Mouse (Mus musculus) retina, embryonic 14.5 days (tissue): ENCODE results near the gene Pced1b.

Experiments used
- DNase-seq: peaks from one replicate; pipeline ENCODE4 v3.0.0-alpha.2; 2015; ENCODE audit warnings: low spot score

The Pced1b gene

GRCm38 (mm10) chr15:97287436-97288143 is 40.7 kb downstream of the Pced1b start:
- DNase-seq = no peak

DNA sequence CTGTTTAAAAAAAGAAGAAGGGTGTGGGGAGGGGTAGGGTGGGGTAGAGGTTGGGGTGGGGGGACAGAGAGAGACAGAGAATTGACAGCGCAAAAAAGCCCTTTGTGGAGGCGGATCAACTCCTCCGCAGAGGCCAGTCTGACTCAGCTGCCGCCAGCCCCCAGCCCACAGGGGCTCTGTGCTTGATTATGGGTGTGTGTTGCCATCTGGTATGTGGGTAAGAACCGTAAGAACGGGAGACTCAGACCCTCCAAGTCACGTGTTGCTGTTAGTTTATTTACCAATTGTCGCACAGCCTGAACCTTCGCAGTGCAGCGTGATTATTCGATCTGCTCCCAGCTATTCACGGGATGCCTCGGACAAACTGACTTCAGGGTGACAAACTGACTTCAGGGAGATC is 41.8 kb downstream of the Pced1b start:
- no peak for DNase-seq

GRCm38 (mm10) chr15:97289176-97289575 is 42.3 kb downstream of the Pced1b start:
- no peak for DNase-seq

DNA sequence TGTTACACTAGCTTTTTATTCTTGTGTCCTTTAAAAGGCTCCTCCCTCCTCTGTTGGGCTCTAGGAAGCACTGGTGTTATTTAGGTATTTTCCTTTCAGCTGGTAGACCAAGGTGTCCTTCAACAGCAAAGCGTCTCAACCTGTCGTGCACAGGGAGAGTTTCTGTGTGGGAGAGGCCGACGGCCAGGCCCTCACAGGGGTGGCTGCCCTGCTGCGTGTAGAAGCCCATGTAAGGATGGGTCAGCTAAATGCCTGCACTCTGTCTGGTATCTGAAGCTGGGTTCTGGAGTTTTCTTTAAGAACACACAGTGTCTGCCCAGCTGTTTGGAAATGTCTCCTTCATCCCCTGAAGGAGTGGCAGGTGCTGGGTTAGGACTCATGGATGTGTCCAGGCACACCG is 43.4 kb downstream of the Pced1b start:
- DNase-seq = no peak

GRCm38 (mm10) chr15:97291291-97292050 is 44.6 kb downstream of the Pced1b start:
- DNase-seq = no peak

DNA sequence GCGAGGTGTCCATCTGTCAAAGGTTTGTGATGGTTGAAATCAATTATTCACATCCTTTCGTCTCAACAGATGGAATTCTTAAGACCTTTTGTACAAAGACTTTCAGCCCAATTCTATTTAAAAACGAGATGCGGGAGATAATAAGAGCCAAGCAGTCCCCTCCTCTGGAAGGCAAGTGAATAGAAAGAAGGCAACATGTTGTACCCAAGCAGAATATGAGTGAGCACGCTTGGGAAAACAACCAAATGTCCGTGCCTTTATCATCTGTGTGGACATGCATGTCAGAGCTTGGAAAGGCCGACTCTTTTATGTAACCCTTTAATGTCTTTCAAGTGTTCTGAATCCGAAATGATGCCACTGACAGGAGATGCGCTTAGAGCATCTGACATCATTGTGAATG is 61.0 kb downstream of the Pced1b start:
- DNase-seq = no peak

DNA sequence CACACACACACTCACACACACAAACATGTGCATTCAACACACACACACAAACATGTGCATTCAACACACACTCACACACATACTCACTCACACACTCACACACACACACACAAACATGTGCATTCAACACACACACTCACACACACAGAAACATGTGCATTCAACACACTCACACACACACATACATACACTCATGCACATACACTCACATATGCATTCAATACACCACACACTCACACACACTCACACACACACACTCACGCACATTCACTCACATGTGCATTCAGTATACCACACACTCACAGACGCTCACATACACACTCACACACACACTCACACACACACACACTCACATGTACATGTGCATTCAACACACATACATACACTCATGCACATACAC is 62.6 kb downstream of the Pced1b start:
- DNase-seq = no peak

- DNase-seq = no peak
Measured at GRCm38 (mm10) chr15:97310251-97310650, 63.3 kb downstream of the Pced1b start.

DNA sequence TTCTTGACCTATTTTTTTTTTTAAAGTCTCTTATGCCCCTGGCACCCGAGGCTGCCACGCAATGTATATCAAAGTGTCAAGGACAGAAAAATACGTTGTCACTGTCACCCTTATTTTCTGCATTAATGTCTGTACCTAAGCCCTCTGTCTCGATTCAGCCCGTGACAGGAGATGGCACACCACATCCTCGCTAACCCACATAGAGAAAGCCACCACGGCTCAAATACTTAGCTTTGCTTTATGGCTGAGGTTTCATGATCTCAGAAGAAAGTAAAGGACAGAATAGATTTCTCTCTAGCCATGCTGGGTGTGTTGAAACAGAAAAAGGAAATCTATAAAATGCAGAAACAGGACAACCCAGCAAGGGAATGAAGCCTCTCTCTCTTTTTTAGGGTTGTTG is 64.3 kb downstream of the Pced1b start:
- no peak for DNase-seq

GRCm38 (mm10) chr15:97311937-97312336 is 65.0 kb downstream of the Pced1b start:
- no peak for DNase-seq

GRCm38 (mm10) chr15:97314720-97315421 is 68.0 kb downstream of the Pced1b start:
- DNase-seq = no peak

GRCm38 (mm10) chr15:97315422-97315757 is 68.5 kb downstream of the Pced1b start:
- DNase-seq = no peak

GRCm38 (mm10) chr15:97318365-97319001 is 71.6 kb downstream of the Pced1b start:
- DNase-seq = no peak

- DNase-seq = no peak
Measured at GRCm38 (mm10) chr15:97322821-97323220, 75.9 kb downstream of the Pced1b start.

GRCm38 (mm10) chr15:97323466-97323865 is 76.6 kb downstream of the Pced1b start:
- no peak for DNase-seq

GRCm38 (mm10) chr15:97324311-97324710 is 77.4 kb downstream of the Pced1b start:
- DNase-seq = peak; percentile 21

GRCm38 (mm10) chr15:97327500-97328081 is 80.7 kb downstream of the Pced1b start:
- no peak for DNase-seq

- DNase-seq = no peak
Measured at GRCm38 (mm10) chr15:97332582-97332981, 85.7 kb downstream of the Pced1b start.

DNA sequence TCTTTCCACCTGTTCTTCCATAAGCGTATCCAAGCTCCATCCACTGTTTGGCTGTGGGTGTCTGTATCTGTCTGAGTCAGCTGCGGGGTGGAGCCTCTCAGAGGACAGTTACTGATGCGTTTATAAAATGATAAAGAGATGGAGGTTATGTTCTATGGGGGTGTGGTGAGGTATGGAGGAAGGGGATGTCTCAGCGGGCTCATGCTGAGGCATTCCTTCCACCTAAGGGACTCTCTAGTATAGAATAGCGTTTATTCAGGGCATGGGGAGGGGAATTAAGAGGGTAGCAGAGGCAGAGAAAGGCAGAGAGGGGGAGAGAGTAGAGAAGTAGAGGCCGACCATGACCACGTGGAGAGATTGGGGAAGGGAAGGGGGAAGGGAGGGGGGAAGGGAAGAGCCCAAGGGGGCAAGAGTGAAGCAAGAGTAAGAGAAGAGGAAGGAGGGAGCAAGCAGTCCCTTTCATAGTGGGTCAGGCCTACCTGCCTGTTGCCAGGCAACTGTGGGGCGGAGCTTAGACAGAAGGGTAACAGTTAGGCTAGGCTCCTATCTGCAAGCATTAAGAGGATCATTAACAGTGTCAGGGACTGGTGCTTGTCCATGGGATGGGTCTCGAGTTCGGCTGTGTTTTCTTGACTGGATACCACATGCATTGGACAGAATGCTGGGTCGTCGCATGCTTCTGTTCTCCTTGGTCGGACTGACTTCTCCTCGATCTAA is 90.9 kb downstream of the Pced1b start:
- DNase-seq = no peak

- no peak for DNase-seq
Measured at GRCm38 (mm10) chr15:97338377-97339060, 91.6 kb downstream of the Pced1b start.

DNA sequence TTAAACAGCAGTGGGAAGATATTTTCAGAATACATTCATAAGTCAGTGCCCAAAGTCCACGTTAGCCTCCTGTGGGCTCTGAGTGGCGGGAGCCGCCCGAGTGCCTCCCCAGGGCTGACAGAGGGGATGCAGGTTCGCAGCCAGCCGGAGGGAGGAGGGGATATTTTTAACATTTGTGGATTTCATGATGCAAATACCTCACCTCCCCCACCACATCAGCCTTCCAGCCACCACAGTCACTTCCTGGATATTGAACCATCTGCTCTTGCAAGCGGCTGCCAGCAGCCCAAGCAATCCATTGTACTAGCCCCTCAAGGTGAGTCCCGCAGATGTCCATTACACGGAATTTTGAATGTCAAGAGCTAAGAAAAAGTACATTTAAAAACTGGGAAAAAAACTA is 95.4 kb downstream of the Pced1b start:
- DNase-seq = no peak
